Mouse (Mus musculus) lung, postnatal 10 days (tissue): ENCODE measurements at regions not wholly inside any gene's neighbourhood (a gene's known extent, or its start where the extent isn't known, plus 50 kb on each side); places are given as distances from the start of the nearest gene placed in this dataset.

Experiments
- DNase-seq: peaks from one replicate; pipeline ENCODE4 v3.0.0; 2021

DNA sequence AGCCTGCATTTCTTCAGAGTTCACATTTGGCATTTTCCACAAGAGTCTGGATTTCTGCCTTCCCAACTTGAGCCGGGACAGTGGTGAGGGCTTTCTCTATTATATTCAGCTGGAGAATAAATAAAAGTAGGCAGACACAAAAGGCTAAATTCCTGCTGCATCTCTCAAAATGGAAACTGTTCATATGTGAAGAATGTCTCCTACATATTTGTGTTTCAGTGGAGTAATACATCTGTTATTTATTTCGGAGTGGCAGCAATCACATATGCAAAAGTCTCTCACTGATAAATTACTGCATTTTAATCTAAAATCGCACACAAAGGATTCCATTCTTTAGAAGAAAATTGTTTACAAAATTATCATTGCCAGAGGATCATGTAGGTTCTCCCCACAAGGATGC lies 230.9 kb upstream of the Tank start:
- DNase-seq: no peak

DNA sequence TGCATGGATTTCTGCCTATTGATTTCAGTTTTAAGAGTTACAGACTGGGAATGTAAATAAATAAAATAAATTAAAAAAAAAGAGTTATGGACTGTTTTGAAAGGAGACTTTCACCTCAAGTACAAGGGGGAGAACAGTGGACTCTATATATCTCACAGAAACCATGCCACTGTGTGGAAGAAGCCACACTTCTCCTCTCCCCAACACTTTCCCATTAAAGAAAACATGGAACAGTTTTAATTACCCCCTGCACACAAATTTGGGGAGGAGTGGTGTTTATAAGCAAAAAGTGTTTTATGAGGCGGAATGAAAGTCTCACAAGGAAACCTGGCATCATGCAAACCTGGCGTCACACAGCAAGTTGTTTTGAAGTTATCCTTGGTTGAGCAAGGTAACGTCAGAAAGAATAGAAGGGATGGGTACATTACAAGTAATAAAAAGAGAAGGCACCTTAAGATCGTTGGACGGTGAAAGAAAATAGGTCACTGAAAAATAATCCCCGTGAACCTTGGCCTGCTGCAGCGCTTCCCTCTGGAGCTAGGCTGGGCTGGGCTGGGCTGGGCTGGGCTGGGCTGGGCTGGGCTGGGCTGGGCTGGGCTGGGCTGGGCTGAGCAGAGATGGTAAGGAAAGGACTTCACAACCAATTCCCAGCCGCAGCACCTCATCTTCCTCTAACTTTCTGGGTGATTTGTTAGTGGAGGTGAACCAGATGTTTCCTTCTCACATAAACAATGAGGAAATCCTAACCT lies 232.2 kb upstream of the Tank start:
- DNase-seq: no peak

GRCm38 (mm10) chr2:61345311-61345710 lies 233.1 kb upstream of the Tank start:
- peak; percentile 10 for DNase-seq

DNA sequence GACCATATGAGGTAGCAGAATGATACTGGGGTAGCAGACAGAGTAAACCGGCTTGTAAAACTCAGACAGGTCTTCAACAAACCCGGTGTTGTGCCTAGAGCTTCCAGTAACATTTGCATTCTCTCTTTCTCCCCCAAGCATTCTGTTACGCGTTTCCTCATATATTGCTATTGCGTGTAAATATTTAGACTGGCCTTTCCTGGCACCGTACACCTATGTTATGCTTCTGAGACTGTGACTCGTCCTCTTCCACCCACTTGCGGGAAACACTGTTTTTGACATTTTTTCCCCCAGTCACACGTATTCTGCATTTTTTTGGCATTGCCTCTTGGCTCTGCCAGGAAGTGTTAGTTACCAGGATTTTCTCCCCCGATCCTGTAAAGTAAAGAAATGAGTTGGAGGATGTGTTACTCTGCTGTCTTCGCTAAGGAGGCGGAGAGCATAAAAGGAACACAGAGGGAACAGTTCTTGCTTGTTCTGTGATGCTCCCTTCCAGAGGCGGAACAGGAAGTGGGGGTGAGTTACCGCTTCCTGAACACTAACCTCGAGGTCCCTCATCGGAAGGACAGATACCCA lies 233.7 kb upstream of the Tank start:
- peak; percentile 58 for DNase-seq

- peak; percentile 21 for DNase-seq
These were observed 237.1 kb upstream of the Tank start for GRCm38 (mm10) chr2:61341254-61341653.

DNA sequence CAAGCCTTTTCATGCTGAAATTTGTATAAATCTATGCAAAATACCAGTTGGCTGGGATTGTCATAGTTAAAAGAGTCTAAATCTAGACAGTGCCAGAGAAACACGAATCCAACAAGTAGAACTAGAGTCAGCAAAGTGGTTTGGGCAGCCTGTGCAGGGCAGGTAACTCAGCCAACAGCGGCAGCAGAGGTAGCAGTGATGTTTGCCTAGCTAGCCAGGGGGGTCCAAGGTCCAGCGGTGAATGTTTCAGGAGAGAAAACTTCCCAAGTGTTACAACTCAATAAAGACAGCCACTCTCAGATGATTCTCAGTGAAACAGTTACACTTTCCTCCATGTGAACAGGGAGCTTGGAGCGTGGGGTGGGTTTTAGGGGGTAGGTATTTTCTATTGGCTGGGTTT lies 259.2 kb upstream of the Tank start:
- DNase-seq: no peak

DNA sequence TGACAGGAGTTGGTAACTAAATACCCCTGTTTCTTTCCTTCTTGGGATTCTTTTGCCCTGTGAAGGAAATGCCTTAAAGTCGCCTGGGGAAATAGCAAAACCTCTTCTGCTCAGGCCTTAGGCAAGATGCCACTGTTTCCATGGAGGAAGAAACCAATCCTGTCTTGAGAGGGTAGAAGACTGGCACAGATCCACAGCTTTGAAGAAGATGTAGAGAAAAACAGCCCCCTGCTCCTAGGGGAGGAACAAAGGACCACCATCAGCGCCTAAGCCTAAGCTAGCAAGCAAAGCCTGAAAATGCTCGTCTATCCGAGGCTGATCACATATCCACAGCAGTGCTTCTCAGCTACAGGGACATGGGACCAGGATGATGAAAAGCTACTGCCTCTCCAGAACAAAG lies 268.0 kb upstream of the Tank start:
- peak; percentile 14 for DNase-seq

GRCm38 (mm10) chr2:61309219-61309618 lies 269.2 kb upstream of the Tank start:
- DNase-seq: no peak

DNA sequence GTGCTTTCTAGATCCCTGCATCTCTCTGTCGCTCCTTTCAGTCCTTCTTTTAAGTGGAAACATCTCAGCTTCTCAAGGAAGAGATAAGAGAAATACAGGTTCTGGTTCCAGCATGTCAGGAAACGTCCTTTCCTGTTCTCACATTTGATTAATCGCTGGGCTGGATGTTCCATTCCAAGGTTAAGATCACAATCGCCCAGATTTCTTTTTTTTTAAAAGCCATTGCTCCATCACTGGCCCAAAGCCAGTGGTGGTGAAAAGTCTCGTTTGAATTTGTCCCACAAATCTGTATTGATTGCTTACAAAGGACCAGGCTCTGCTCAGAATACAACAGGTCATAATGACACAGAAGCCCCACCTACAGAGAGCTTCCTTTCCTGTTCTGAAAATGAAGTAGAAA lies 281.2 kb upstream of the Tank start:
- DNase-seq: peak; percentile 50

DNA sequence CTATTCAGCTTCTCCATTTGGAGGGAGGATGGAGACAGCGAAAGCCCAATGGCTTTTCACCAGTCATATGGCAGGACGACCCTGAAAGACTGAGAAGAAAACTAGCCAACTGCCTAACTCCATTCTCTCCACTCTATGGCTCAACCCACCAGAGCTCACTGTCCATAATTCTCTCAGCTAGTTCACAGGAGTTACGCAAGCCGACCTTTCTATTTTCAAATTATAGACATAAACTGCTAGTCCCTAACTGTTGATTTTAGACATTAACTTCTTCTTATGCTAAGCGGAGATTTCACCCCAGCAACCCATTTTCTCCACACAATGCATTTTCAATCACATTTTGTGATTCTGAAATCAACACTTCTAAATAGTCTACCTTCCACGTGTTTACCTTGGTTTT lies 281.8 kb upstream of the Tank start:
- DNase-seq: no peak

DNA sequence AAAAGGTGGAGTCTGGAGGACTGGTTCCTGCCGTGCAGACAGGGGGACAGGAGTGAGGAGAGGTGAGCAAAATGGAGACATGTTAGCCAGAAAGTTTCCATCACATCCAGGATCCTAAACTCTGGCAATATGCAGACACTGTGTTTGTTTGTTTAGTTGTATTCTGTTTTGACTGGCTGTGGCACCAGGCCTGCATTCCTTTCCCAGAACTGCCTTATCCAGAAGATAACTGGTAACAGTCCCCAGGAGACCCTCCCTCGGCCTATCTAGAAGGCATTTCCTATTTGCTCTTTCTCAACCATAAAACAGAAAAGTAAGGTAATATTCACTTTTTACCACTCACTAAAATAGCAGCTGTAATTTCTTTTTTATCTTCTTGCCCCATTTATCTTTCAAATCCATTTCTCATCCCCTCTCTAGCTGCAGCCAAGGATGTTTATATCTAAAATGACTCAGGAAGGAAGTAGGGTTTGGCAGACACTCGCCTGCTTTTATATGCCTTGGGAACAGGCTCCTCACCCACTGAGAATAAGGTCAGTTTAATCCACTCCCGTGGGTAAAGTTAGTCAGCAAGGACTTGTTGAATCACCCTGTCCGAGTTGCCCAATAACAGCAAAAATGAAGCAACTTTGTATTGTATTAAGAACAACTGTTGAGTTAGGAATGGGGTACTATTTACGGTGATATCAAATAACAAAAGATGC lies 283.0 kb upstream of the Tank start:
- peak; percentile 51 for DNase-seq

GRCm38 (mm10) chr2:61288246-61288645 lies 290.1 kb upstream of the Tank start:
- no peak for DNase-seq

GRCm38 (mm10) chr2:61284706-61285105 lies 293.7 kb upstream of the Tank start:
- DNase-seq: no peak

GRCm38 (mm10) chr2:61283829-61284601 lies 294.4 kb upstream of the Tank start:
- DNase-seq: peak; percentile 26

DNA sequence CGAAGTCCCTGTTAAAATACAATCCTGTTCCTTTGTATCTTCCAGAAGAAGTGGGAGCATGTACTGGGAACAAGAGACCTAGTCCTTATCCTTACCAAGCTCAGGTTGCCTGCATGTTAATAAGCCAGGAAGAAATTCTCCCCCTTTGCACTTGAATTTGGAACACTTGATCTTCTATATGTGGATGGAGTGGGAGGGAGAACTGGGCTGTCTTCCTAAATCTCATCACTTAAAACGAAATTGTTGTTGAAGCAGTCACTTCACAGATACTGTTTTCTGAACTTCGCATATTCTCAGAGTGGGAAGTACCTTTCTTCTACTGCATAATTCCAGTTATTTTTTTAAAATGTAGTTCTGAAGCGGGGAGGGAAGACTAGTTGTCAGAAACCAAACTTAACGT lies 305.7 kb upstream of the Tank start:
- no peak for DNase-seq

- DNase-seq: no peak
These were observed 304.7 kb upstream of the Rbms1 start for GRCm38 (mm10) chr2:61267706-61268105.

GRCm38 (mm10) chr2:61250068-61250800 lies 287.2 kb upstream of the Rbms1 start:
- no peak for DNase-seq

DNA sequence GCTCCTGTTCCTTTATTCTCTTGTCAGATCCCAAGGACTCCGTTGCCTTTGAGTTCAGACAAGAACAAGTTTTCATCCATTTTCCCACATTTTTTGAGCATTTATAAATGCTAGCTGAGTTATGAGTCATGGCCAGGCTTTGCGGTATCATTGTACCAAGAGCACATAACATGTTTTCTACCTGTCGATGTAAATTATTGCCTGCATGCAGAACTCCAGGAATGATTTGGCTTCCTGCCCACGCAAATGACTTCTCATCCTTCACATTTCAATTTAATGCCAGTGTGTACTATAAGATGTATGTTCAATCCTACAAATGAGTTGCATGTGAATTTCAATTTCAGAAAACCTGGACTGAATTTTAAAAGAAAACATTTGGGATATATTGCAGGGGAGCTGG lies 285.0 kb upstream of the Rbms1 start:
- DNase-seq: no peak

DNA sequence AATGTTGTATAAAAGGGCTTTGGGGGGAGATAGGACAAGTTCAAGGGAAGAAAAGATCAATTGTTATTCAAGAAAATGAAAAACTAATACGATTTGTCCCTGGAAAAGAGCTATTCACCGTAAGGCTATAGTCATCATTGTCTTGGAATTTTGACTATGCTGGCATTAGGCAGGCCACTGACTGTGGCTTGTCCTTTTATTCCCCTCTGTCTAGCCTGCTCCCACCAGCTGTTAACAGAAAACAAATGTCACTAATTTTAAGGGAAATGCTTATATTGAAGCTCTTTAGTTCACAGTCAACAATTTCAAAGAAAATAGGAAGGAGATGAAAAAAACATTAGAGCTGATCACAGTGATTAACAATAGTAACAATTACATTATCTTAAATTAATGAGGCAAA lies 284.3 kb upstream of the Rbms1 start:
- DNase-seq: no peak

GRCm38 (mm10) chr2:61246691-61247258 lies 283.8 kb upstream of the Rbms1 start:
- DNase-seq: peak; percentile 54

- DNase-seq: no peak
These were observed 282.5 kb upstream of the Rbms1 start for GRCm38 (mm10) chr2:61245526-61245925.

GRCm38 (mm10) chr2:61221676-61222075 lies 258.7 kb upstream of the Rbms1 start:
- peak; percentile 52 for DNase-seq
